Mouse (Mus musculus) megakaryocyte, adult 5-6 weeks (primary cell): ENCODE results near the gene Elovl4. TPM values are rescaled to one million over a fixed set of nuclear protein-coding genes. Genes with fewer than 3 reads are reported as not detected.

ENCODE experiments used
- total RNA-seq, 2 experiments: library from RNA; stranded (forward) in 1 of 2; stranded (reverse) in 1 of 2; fragments of 153-499, 151-499 nt in 1 of 2; fragments of 221-1000, 200-1000 nt in 1 of 2; gene quantifications; 2 replicates each; pipeline versions ENCODE4 v1.2.3 to v1.2.4; 2015 to 2017

Gene Elovl4
- total RNA-seq, 2 experiments from 2014 or later, result not detected

Other genes with a start within 250 kb of the Elovl4 start
- gene Ttk, start 28.4 kb upstream of the Elovl4 start, total RNA-seq (2015), result 29.1 and 33.4 TPM in 2 replicates
- 39.1 and 43.7 TPM in 2 replicates for gene Ttk, start 28.4 kb upstream of the Elovl4 start, total RNA-seq (2017)
- 5.5 and 8.8 TPM in 2 replicates for gene Bckdhb, start 118.9 kb upstream of the Elovl4 start, total RNA-seq (2015)
- gene Bckdhb, start 118.9 kb upstream of the Elovl4 start, total RNA-seq (2017), result 3.6 and 4.8 TPM in 2 replicates